Mouse (Mus musculus) central nervous system, embryonic 11.5 days (tissue): ENCODE results near the gene U90926. TPM values are rescaled to one million over a fixed set of nuclear protein-coding genes. Genes with fewer than 3 reads are reported as not detected.

Experiments used
- polyA plus RNA-seq: library from polyadenylated mRNA; depleted of rRNA; stranded (reverse); fragments of >200 nt; gene quantifications from 2 replicates; pipeline ENCODE4 v1.2.3, GENCODE M21; 2012; rRNA removed

U90926 gene
- not detected in 2 replicates for polyA plus RNA-seq

GRCm38 (mm10) chr5:92215308-92215707, at the start of gene U90926:
Gene U90926 (minus strand): TSS chr5:92215408.

DNA sequence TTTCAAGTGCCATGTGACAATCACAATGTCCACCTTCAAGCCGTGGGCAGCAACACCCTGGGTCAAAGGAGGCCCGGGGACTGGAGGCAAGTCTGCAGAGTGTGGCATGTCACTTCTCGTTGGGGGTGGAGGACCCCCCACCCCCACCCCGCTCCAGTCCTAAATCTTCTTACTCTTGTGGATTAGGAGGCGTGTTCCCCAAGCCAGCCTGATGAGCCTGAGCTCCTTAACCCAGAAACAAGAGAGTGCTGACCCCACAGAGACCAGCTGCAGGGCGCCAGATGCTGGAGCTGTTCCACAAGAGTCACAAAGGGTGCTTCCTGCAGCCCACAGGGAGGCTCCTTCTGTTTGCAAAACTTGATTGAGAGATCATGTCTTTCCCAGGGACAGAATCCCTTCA, 41.0 kb upstream of the U90926 start, which contains the start of gene Ppef2:
Gene Ppef2, minus strand, starts transcription at position 61 of the 400 bp plus-strand sequence.

Other genes starting within 250 kb of the U90926 start
- not detected in 2 replicates for gene Odaph, start 227.9 kb downstream of the U90926 start, polyA plus RNA-seq
- gene Cdkl2, start 171.5 kb downstream of the U90926 start, polyA plus RNA-seq = 0.16 and 0.51 TPM in 2 replicates
- gene G3bp2, start 131.7 kb downstream of the U90926 start, polyA plus RNA-seq = 133 and 284 TPM in 2 replicates
- gene Uso1, start 77.5 kb downstream of the U90926 start, polyA plus RNA-seq = 46.0 and 46.9 TPM in 2 replicates
- 0.46 and 0.68 TPM in 2 replicates for gene Ppef2, start 40.9 kb upstream of the U90926 start, polyA plus RNA-seq
- 4.7 and 5.2 TPM in 2 replicates for gene Naaa, start 62.8 kb upstream of the U90926 start, polyA plus RNA-seq
- gene Sdad1, start 95.1 kb upstream of the U90926 start, polyA plus RNA-seq = 29.8 and 30.7 TPM in 2 replicates
- not detected in 2 replicates for gene Cxcl9, start 112.7 kb upstream of the U90926 start, polyA plus RNA-seq
- gene Art3, start 116.4 kb upstream of the U90926 start, polyA plus RNA-seq = 2.5 and 4.2 TPM in 2 replicates
- 0.63 and 0.65 TPM in 2 replicates for gene Cxcl10, start 133.5 kb upstream of the U90926 start, polyA plus RNA-seq
- 46.9 and 62.7 TPM in 2 replicates for gene Nup54, start 219.8 kb upstream of the U90926 start, polyA plus RNA-seq